In the genomic region with DNA sequence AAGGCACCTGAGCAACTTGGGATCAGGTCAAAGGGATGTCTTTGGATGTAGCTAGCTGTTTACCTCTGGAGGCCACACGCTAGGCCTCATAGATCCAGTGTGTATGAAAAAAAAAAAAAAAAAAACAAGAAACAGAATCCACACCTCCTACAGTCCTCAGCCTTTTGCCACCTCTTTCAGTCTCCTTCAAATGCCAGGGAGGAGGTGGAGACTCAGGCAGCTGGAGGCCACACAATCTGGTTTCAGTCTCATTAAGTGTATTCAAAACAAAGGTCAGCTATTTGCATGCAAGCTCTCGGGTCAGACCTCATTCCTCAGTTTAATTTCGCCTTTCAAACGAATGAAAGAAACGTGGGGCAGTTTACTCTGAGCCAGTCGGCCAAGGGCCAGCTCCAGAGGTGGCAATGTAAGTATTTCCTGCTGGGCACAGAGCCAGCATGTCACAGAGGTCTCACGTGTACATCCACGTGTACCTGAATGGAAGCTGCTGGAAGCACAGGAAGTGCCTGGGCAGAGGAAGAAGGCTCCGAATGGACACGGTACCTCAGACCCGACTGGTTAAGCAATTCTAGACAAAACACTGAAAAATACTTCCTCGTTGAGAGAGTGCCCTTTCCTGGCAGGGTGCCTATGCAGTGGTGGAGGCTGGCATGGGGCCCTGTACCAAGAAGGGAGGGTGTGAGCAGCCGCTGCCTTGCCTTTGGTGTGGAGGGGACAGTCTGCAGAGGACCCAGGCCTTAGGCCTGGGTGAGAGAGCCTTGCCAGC, we compare ENCODE assay signal across 8 mouse cellular contexts.
A peak's percentile ranks its signal among the peaks of the same experiment; 100 is the strongest.
DNase-seq lines count a peak whose midpoint lies in the region; ATAC-seq and TF ChIP-seq lines count a peak whose summit lies in the region.

No protein-coding gene starts in this region.

- H3K9ac ChIP-seq in liver, embryonic 15.5 days: no peak overlapping the region
- H3K9ac ChIP-seq in neural tube, embryonic 14.5 days (replicated peaks; ENCODE audit: low read depth, low read length): no peak overlapping the region

- no peaks in the 10 kb centered on the region for H3K9me3 ChIP-seq in liver, embryonic 15.5 days (replicated peaks)
- H3K9me3 ChIP-seq in neural tube, embryonic 14.5 days (ENCODE audit: control insufficient read depth, low read length): no peaks in the 10 kb centered on the region

- no peak for TF ChIP-seq POLR2A in cortical plate, adult 2 months (IDR thresholded peaks at IDR 0.05; ENCODE audit: extremely low read depth, insufficient read depth, low read length)

- intact Hi-C loops in left cerebral cortex, postnatal 25 days (cut with DNase I): no loop called here

- no peak overlapping the region for H3K4me2 ChIP-seq in liver, embryonic 15.5 days
- no peak overlapping the region for H3K4me2 ChIP-seq in neural tube, embryonic 14.5 days (ENCODE audit: low read depth, low read length)

- no peak overlapping the region for H3K27ac ChIP-seq in liver, embryonic 15.5 days (replicated peaks)
- peak overlapping the region; percentile 15; the same call in 1 of the 2 replicates for H3K27ac ChIP-seq in cortical plate, adult 2 months (ENCODE audit: insufficient read depth, low read length)
- H3K27ac ChIP-seq in neural tube, embryonic 14.5 days (ENCODE audit: low read depth, low read length): peak overlapping the region; percentile 5; the same call in 1 of the 2 replicates

- 0 out of 2 replicates have a peak, but pooled peaks have one; percentile 25 for ATAC-seq in liver, embryonic 15.5 days (ENCODE audit: insufficient read depth)
- ATAC-seq in granulocyte monocyte progenitor cell, adult 5-6 weeks (replicated peaks; ENCODE audit: poor library complexity, severe bottlenecking): peak; percentile 76
- peak; percentile 29; the same call in 1 of the 2 replicates for ATAC-seq in neural tube, embryonic 14.5 days (ENCODE audit: low read depth)

- no peak for TF ChIP-seq CTCF in cortical plate, adult 2 months (IDR thresholded peaks at IDR 0.05; ENCODE audit: extremely low read depth, insufficient read depth, low read length)

- no peaks in the 10 kb centered on the region for H3K27me3 ChIP-seq in liver, embryonic 15.5 days
- no peaks in the 10 kb centered on the region for H3K27me3 ChIP-seq in neural tube, embryonic 14.5 days (ENCODE audit: control insufficient read depth, insufficient read depth, low read length)

- WGBS in liver, embryonic 15.5 days (ENCODE audit: insufficient replicate concordance): 25% methylated on average over 13 of the region's 13 CpGs
- 22% methylated on average over 13 of the region's 13 CpGs for WGBS in neural tube, embryonic 14.5 days

- no peaks in the 10 kb centered on the region for H3K36me3 ChIP-seq in liver, embryonic 15.5 days (replicated peaks)
- H3K36me3 ChIP-seq in neural tube, embryonic 14.5 days (ENCODE audit: control insufficient read depth, insufficient read depth, low read length): no peaks in the 10 kb centered on the region

- no peak for DNase-seq in liver
- peak; percentile 99 for DNase-seq in kidney, adult 11 months
- peak; percentile 58 to 59 for DNase-seq in left cerebral cortex, postnatal 25 days (ENCODE audit: low spot score in 2 of 2)
- peak; percentile 74 to 85 for DNase-seq in urinary bladder, postnatal 36 days (ENCODE audit: low spot score in 2 of 2)

- H3K4me1 ChIP-seq in liver, embryonic 15.5 days (replicated peaks): no peaks in the 10 kb centered on the region
- peaks cover 22% of the 10 kb centered on the region for H3K4me1 ChIP-seq in cortical plate, adult 2 months (ENCODE audit: control insufficient read depth, insufficient read depth, low read length)
- H3K4me1 ChIP-seq in neural tube, embryonic 14.5 days (ENCODE audit: control insufficient read depth, insufficient read depth, low read length): peaks cover 28% of the 10 kb centered on the region

- H3K4me3 ChIP-seq in liver, embryonic 15.5 days (replicated peaks): no peak overlapping the region
- no peak overlapping the region for H3K4me3 ChIP-seq in cortical plate, adult 2 months (ENCODE audit: insufficient read depth, low read length)
- H3K4me3 ChIP-seq in neural tube, embryonic 14.5 days (ENCODE audit: low read depth, low read length): no peak overlapping the region

Comparison
In these comparisons a context has a peak if more than half of its experiments do, and no peak if none do; other contexts are left out.
1. ATAC-seq: peak in every context shown above with its lines; median percentile 76 in granulocyte monocyte progenitor cell, adult 5-6 weeks; 29 in neural tube, embryonic 14.5 days; 25 in liver, embryonic 15.5 days.